ENCODE assay signal across 16 mouse cellular contexts in genomic region chr9:20697466-20697865, GRCm38 (mm10). TPM values are rescaled to one million over a fixed set of nuclear protein-coding genes. Genes with fewer than 3 reads are reported as not detected.
DNase-seq lines count a peak whose midpoint lies in the region; ATAC-seq and TF ChIP-seq lines count a peak whose summit lies in the region.
"Had no signal": no experiment of that assay in that cellular context is flagged by ENCODE, and none has a peak within 500 bp of the region (broad histone marks: within the 10 kb centered on the region; RNA-seq: fewer than 3 reads in every experiment).

No protein-coding gene starts in this region.

- H3K27me3 ChIP-seq in forebrain, embryonic 13.5 days, result peaks cover 12% of the 10 kb centered on the region
- no peaks in the 10 kb centered on the region for H3K27me3 ChIP-seq in hindbrain, postnatal 0 days (ENCODE audit: insufficient read depth, low read length)
- H3K27me3 ChIP-seq in neural tube, embryonic 13.5 days, result no peaks in the 10 kb centered on the region

- TF ChIP-seq CTCF in hindbrain, postnatal 0 days (IDR thresholded peaks at IDR 0.05; ENCODE audit: low read depth), result no peak

- DNase-seq in embryo, embryonic 9.5 days (ENCODE audit: extremely low spot score), result peak; percentile 81
- DNase-seq in hindbrain, postnatal 0 days (ENCODE audit: low spot score), result peak; percentile 17
- no peak for DNase-seq in urinary bladder, postnatal 25 days (ENCODE audit: low spot score)
- DNase-seq in adrenal gland, adult 8-10 months, result no peak
- no peak for DNase-seq in spleen, postnatal 36 days (ENCODE audit: low spot score in 2 of 2)
- DNase-seq: adrenal gland, adult 2 months; heart, adult 11 months; heart, postnatal 10 days; kidney, adult 8-10 months; lung, postnatal 36 days; thymus, postnatal 14 days had no signal

- peak overlapping the region; percentile 67 for H3K27ac ChIP-seq in forebrain, embryonic 13.5 days
- H3K27ac ChIP-seq in hindbrain, postnatal 0 days, result no peak overlapping the region
- peak overlapping the region; percentile 43 for H3K27ac ChIP-seq in neural tube, embryonic 13.5 days (replicated peaks)
- H3K27ac ChIP-seq: embryonic facial prominence, embryonic 13.5 days; limb, embryonic 10.5 days; liver, embryonic 15.5 days had no signal

- no peak overlapping the region for H3K4me2 ChIP-seq in forebrain, embryonic 13.5 days
- H3K4me2 ChIP-seq in hindbrain, postnatal 0 days (ENCODE audit: low read depth, low read length), result no peak overlapping the region
- H3K4me2 ChIP-seq in neural tube, embryonic 13.5 days, result no peak overlapping the region
- H3K4me2 ChIP-seq: embryonic facial prominence, embryonic 13.5 days; liver, embryonic 15.5 days had no signal

- no peak overlapping the region for H3K9ac ChIP-seq in forebrain, embryonic 13.5 days
- H3K9ac ChIP-seq in hindbrain, postnatal 0 days (replicated peaks; ENCODE audit: low read length), result no peak overlapping the region
- H3K9ac ChIP-seq in neural tube, embryonic 13.5 days, result no peak overlapping the region
- H3K9ac ChIP-seq: embryonic facial prominence, embryonic 13.5 days; liver, embryonic 15.5 days had no signal

- H3K9me3 ChIP-seq in forebrain, embryonic 13.5 days (replicated peaks), result no peaks in the 10 kb centered on the region
- H3K9me3 ChIP-seq in hindbrain, postnatal 0 days (ENCODE audit: low read length), result no peaks in the 10 kb centered on the region
- H3K9me3 ChIP-seq in neural tube, embryonic 13.5 days, result no peaks in the 10 kb centered on the region
- H3K9me3 ChIP-seq: embryonic facial prominence, embryonic 13.5 days; limb, embryonic 10.5 days; liver, embryonic 15.5 days had no signal

- 0 out of 2 replicates have a peak, but pooled peaks cover 4% of the 10 kb centered on the region for H3K36me3 ChIP-seq in forebrain, embryonic 13.5 days (ENCODE audit: poor library complexity, severe bottlenecking)
- H3K36me3 ChIP-seq in hindbrain, postnatal 0 days (ENCODE audit: insufficient read depth, low read length), result no peaks in the 10 kb centered on the region
- H3K36me3 ChIP-seq in neural tube, embryonic 13.5 days, result no peaks in the 10 kb centered on the region
- H3K36me3 ChIP-seq: embryonic facial prominence, embryonic 13.5 days; limb, embryonic 10.5 days; liver, embryonic 15.5 days had no signal

- H3K4me3 ChIP-seq in forebrain, embryonic 13.5 days, result no peak overlapping the region
- no peak overlapping the region for H3K4me3 ChIP-seq in hindbrain, postnatal 0 days (ENCODE audit: low read length)
- no peak overlapping the region for H3K4me3 ChIP-seq in neural tube, embryonic 13.5 days
- H3K4me3 ChIP-seq: embryonic facial prominence, embryonic 13.5 days; limb, embryonic 10.5 days; liver, embryonic 15.5 days had no signal

- peak; percentile 59 for ATAC-seq in forebrain, embryonic 13.5 days
- 0 out of 2 replicates have a peak, but pooled peaks have one; percentile 25 for ATAC-seq in hindbrain, postnatal 0 days
- ATAC-seq in neural tube, embryonic 13.5 days (ENCODE audit: low read depth), result peak; percentile 43

- WGBS in forebrain, embryonic 13.5 days, result 4% methylated on average over 8 of the region's 8 CpGs
- whole genome bisulfite sequencing in hindbrain, postnatal 0 days, result 17% methylated on average over 8 of the region's 8 CpGs
- WGBS in neural tube, embryonic 13.5 days, result 8% methylated on average over 8 of the region's 8 CpGs

- peaks cover 36% of the 10 kb centered on the region for H3K4me1 ChIP-seq in forebrain, embryonic 13.5 days
- peaks cover 11% of the 10 kb centered on the region for H3K4me1 ChIP-seq in hindbrain, postnatal 0 days (ENCODE audit: insufficient read depth, low read length)
- peaks cover 53% of the 10 kb centered on the region for H3K4me1 ChIP-seq in neural tube, embryonic 13.5 days (replicated peaks)
- H3K4me1 ChIP-seq: liver, embryonic 15.5 days had no signal

RNA-seq across cellular contexts. Expression of gene Pin1, which starts 45.6 kb away (rescaled TPM):
- 64.8 and 68.3 TPM in 2 replicates for polyA plus RNA-seq in forebrain, embryonic 13.5 days (2015; fragmentation: Nextera tagmentation; extraction: Ambion mirVana)
- total RNA-seq in hindbrain, postnatal 0 days (2014; rRNA removed), result 31.7 and 44.3 TPM in 2 replicates
- polyA plus RNA-seq in hindbrain, postnatal 0 days (2015; fragmentation: Nextera tagmentation; extraction: Ambion mirVana), result 65.7 and 68.0 TPM in 2 replicates
- 55.4 and 58.9 TPM in 2 replicates for polyA plus RNA-seq in neural tube, embryonic 13.5 days (2015; fragmentation: Nextera tagmentation; extraction: Ambion mirVana)
- 10 to 100 TPM; 29.0 to 30.9 (median 30.3) TPM for total RNA-seq in adrenal gland, adult 8-10 months (2022)

RNA-seq across cellular contexts. Expression of gene Olfm2, which starts 48.7 kb away (rescaled TPM):
- 52.6 and 68.1 TPM in 2 replicates for polyA plus RNA-seq in forebrain, embryonic 13.5 days (2015; fragmentation: Nextera tagmentation; extraction: Ambion mirVana)
- 317 and 346 TPM in 2 replicates for total RNA-seq in hindbrain, postnatal 0 days (2014; rRNA removed)
- 190 and 213 TPM in 2 replicates for polyA plus RNA-seq in hindbrain, postnatal 0 days (2015; fragmentation: Nextera tagmentation; extraction: Ambion mirVana)
- polyA plus RNA-seq in neural tube, embryonic 13.5 days (2015; fragmentation: Nextera tagmentation; extraction: Ambion mirVana), result 127 and 128 TPM in 2 replicates
- total RNA-seq in adrenal gland, adult 8-10 months (2022), result 1 to 10 TPM in 1 of 4 experiments, under 1 TPM in 3; 0.42 to 1.1 (median 0.71) TPM

RNA-seq across cellular contexts. Expression of gene Fbxl12, which starts 52.9 kb away (rescaled TPM):
- 15.0 and 15.4 TPM in 2 replicates for polyA plus RNA-seq in forebrain, embryonic 13.5 days (2015; fragmentation: Nextera tagmentation; extraction: Ambion mirVana)
- 16.9 and 18.8 TPM in 2 replicates for total RNA-seq in hindbrain, postnatal 0 days (2014; rRNA removed)
- 11.4 and 13.0 TPM in 2 replicates for polyA plus RNA-seq in hindbrain, postnatal 0 days (2015; fragmentation: Nextera tagmentation; extraction: Ambion mirVana)
- 16.0 and 16.2 TPM in 2 replicates for polyA plus RNA-seq in neural tube, embryonic 13.5 days (2015; fragmentation: Nextera tagmentation; extraction: Ambion mirVana)
- total RNA-seq in adrenal gland, adult 8-10 months (2022), result 10 to 100 TPM; 18.1 to 39.2 (median 25.6) TPM

RNA-seq across cellular contexts. Expression of gene Ubl5, which starts 54.8 kb away (rescaled TPM):
- polyA plus RNA-seq in forebrain, embryonic 13.5 days (2015; fragmentation: Nextera tagmentation; extraction: Ambion mirVana), result 533 and 604 TPM in 2 replicates
- 169 and 274 TPM in 2 replicates for total RNA-seq in hindbrain, postnatal 0 days (2014; rRNA removed)
- 528 and 550 TPM in 2 replicates for polyA plus RNA-seq in hindbrain, postnatal 0 days (2015; fragmentation: Nextera tagmentation; extraction: Ambion mirVana)
- 479 and 545 TPM in 2 replicates for polyA plus RNA-seq in neural tube, embryonic 13.5 days (2015; fragmentation: Nextera tagmentation; extraction: Ambion mirVana)
- total RNA-seq in adrenal gland, adult 8-10 months (2022), result 100 to 1,000 TPM; 273 to 388 (median 339) TPM

Comparison
In these comparisons a context has a peak if more than half of its experiments do, and no peak if none do; other contexts are left out.
1. DNase-seq: peak in embryo, embryonic 9.5 days (single experiment) and hindbrain, postnatal 0 days (single experiment); none in urinary bladder, postnatal 25 days (single experiment), adrenal gland, adult 8-10 months (single experiment) and spleen, postnatal 36 days (0 of 2).
2. Peak in every context shown above with its lines, with median percentiles within 50 percentile points of each other: ATAC-seq.